Mouse (Mus musculus) heart, postnatal 4 days (tissue): ENCODE results near the gene Znrd1as. TPM values are rescaled to one million over a fixed set of nuclear protein-coding genes. Genes with fewer than 3 reads are reported as not detected.

Source experiments
- DNase-seq: peaks from one replicate; pipeline ENCODE4 v3.0.0; 2021
- total RNA-seq, 2 experiments: library from RNA; stranded (reverse); gene quantifications; 2 replicates each; pipeline ENCODE4 v1.2.3; 2021

Znrd1as gene
- total RNA-seq, 2 experiments from 2014 or later = 7.2 to 7.3 TPM

DNA sequence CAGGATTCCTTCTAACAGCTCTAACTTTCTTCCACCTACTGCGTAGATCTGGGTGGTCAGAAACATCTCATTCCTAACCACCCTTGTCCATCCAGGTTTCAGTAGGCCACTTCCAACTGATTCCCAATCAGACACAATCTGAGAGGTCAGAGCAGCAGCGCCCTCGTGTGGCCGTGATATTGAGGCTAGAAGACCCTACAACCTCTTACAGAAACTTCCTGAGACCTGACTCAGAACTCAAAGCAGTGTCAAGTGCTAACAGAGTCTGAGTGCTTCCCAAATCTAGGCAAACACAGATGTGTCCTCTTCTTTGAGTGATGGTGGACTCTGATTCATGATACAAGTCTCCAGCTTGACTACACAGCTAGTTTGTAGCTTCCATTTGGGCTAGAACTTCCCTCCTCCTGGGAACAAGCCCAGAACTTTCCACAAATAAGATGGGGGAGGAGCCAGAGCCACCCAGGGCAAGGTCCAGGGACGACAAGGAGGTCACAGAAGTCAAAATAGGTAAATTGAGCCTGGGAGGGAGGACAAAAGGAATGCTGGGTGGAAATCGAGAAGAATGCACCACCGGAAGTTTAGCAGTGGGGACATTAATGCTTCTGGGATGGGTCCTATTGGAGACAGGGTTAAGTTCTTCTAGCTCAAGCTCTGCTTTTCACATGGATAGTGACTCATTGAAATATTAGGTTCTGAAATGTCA lies 38.8 kb downstream of the Znrd1as start:
- DNase-seq = peak; percentile 86

GRCm38 (mm10) chr17:36998477-36998876 lies 40.1 kb downstream of the Znrd1as start:
- DNase-seq = no peak

DNA sequence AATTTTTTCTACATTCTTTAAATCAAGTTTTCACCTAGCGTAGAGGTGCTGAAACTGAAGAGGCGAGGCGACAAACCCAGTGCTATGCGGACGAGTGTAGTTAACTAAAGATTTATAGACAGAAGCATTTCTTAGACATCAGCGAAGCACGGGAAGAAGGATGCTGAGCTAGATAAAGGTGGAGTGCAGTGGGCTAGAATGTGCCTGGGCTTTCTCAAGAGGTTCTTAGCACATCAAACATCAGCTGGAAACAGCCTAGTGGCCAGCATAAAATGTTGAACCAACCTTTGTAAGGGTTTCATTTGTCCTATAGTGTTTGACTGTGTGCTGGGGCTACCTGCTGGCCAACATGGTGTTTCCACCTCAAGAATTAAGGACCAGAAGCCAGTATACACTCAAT lies 42.5 kb downstream of the Znrd1as start, which contains the start of gene Zfp57:
Zfp57 (plus strand) TSS at position 301 of the 400 bp plus-strand sequence.
- DNase-seq = no peak

GRCm38 (mm10) chr17:37002364-37003330 lies 44.3 kb downstream of the Znrd1as start:
- DNase-seq = peak; percentile 66

- DNase-seq = no peak
These were observed 45.0 kb downstream of the Znrd1as start for GRCm38 (mm10) chr17:37003366-37003765.

- no peak for DNase-seq
These were observed 49.8 kb downstream of the Znrd1as start for GRCm38 (mm10) chr17:37008161-37008560.

- DNase-seq = no peak
These were observed 51.2 kb downstream of the Znrd1as start for GRCm38 (mm10) chr17:37009460-37010042.

- DNase-seq = no peak
These were observed 53.3 kb downstream of the Znrd1as start for GRCm38 (mm10) chr17:37011719-37012118.

DNA sequence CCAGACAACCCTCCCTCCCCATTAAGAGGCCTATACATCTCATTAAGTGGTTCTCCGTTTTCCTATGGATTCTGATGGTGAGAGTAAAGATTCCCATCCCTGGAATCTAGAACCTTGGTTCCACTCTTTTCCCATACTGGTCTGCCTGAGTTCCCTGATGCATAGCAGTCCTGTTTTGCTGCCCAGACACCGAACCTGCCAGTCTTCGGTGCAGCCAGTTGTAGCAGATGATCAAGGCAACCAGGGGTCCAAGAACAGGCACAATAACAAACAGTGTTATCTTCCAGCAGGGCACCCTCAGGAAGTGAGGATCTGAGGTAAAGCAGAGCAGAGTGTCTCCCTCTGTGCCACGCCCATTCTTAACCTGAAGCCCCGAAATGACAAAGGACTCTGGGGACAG lies 53.7 kb downstream of the Znrd1as start:
- DNase-seq = no peak

Other genes starting within 250 kb of the Znrd1as start
- not detected for gene H2-M10.5, start 185.7 kb upstream of the Znrd1as start, total RNA-seq
- gene H2-M10.6, start 146.4 kb upstream of the Znrd1as start, total RNA-seq = not detected
- 10 to 100 TPM; 24.5 to 28.4 TPM for gene Trim26, start 121.5 kb upstream of the Znrd1as start, total RNA-seq
- gene Trim15, start 91.4 kb upstream of the Znrd1as start, total RNA-seq = not detected
- 1 to 10 TPM in 1 of 2 experiments, under 1 TPM in 1; 0.57 to 1.8 TPM for gene Trim10, start 89.0 kb upstream of the Znrd1as start, total RNA-seq
- not detected for gene Trim40, start 68.5 kb upstream of the Znrd1as start, total RNA-seq
- gene Trim31, start 60.5 kb upstream of the Znrd1as start, total RNA-seq = not detected
- under 1 TPM; 0.45 TPM for gene Rnf39, start 15.7 kb upstream of the Znrd1as start, total RNA-seq
- gene Ppp1r11, start 6.9 kb upstream of the Znrd1as start, total RNA-seq = 10 to 100 TPM; 56.0 to 61.3 TPM
- gene Znrd1, start within 50 bp of the Znrd1as start, total RNA-seq = 10 to 100 TPM; 24.9 to 29.3 TPM
- gene 2410137M14Rik, start 22.6 kb downstream of the Znrd1as start, total RNA-seq = not detected
- gene H2-M5, start 30.9 kb downstream of the Znrd1as start, total RNA-seq = under 1 TPM; 0.29 to 0.43 TPM
- 10 to 100 TPM in 1 of 2 experiments, 1 to 10 TPM in 1; 9.7 to 14.5 TPM for gene Zfp57, start 42.6 kb downstream of the Znrd1as start, total RNA-seq
- not detected for gene Mog, start 64.8 kb downstream of the Znrd1as start, total RNA-seq
- gene Gabbr1, start 87.4 kb downstream of the Znrd1as start, total RNA-seq = 10 to 100 TPM; 21.6 to 22.4 TPM
- not detected for gene Olfr90, start 129.9 kb downstream of the Znrd1as start, total RNA-seq
- gene Olfr91, start 139.7 kb downstream of the Znrd1as start, total RNA-seq = not detected
- not detected for gene Olfr92, start 161.5 kb downstream of the Znrd1as start, total RNA-seq
- gene Olfr93, start 202.9 kb downstream of the Znrd1as start, total RNA-seq = not detected
- gene Ubd, start 235.3 kb downstream of the Znrd1as start, total RNA-seq = not detected
- gene Olfr94, start 242.4 kb downstream of the Znrd1as start, total RNA-seq = not detected